Mouse (Mus musculus) thymus, postnatal 10 days (tissue): ENCODE results near the gene Tor2a.

Experiments
- DNase-seq, 2 experiments: peaks; one replicate each; pipeline ENCODE4 v3.0.0; 2021; ENCODE audit warnings: low spot score in 2 of 2

The Tor2a gene

DNA sequence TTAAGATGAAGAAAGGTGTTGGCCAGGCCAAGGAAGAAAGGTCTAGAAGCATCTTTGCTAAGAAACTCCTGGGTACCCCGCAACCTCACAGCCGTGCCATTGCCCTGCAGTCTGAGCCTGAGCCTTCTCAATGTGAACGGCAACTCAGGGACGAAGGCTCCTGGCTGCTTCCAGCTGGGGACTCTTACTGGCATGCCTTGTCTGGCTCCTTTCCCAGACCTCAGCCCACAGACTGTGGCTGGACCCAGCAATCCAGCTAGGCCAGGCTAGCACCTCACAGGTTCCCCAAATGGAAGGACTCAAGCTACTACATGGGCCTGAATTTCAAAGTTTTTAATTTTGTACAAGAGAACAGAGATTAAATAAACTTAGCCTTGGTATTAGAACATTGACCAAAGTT, 4.8 kb downstream of the Tor2a start:
- DNase-seq = no peak

DNA sequence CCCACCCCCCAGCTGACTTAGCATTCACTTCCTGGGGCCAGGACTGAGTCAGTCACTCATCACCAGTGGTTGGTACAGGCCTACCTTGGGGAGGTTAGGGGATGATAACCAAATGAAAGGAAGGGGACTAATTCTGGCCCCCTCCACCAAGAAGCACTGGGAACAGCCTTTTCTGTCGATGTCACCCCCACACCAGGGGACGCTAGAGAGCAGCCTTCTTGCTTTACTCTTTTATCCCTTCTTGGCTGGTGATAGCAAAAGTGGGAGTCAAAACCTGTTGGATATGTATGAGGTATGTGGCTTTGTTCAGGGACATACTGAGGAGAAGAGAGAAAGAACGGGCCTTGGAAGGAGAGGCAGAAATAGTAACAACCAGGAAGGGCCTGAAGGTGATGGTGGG, 6.3 kb downstream of the Tor2a start:
- DNase-seq = no peak

DNA sequence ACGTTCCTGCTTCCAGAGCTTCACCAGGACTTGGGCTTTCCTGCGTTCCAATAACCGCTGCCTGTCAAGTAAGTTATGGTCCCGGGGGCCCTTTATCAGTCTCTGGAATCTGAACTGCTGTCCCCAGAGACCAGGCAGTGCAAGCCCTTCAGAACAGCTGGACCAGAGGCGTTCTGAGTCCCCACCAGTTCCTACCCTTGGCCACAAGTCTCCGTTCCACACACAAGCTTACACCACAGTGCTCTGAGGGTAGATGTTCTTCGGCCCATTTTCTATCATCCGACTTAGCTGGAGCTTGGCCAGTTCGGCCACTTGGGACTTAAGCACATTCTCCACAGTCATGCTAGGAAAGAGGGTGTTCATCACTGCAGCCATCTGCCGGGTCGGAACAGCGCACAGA, 10.2 kb downstream of the Tor2a start:
- DNase-seq = no peak

GRCm38 (mm10) chr2:32768661-32769285, 11.7 kb downstream of the Tor2a start:
- DNase-seq = no peak

DNA sequence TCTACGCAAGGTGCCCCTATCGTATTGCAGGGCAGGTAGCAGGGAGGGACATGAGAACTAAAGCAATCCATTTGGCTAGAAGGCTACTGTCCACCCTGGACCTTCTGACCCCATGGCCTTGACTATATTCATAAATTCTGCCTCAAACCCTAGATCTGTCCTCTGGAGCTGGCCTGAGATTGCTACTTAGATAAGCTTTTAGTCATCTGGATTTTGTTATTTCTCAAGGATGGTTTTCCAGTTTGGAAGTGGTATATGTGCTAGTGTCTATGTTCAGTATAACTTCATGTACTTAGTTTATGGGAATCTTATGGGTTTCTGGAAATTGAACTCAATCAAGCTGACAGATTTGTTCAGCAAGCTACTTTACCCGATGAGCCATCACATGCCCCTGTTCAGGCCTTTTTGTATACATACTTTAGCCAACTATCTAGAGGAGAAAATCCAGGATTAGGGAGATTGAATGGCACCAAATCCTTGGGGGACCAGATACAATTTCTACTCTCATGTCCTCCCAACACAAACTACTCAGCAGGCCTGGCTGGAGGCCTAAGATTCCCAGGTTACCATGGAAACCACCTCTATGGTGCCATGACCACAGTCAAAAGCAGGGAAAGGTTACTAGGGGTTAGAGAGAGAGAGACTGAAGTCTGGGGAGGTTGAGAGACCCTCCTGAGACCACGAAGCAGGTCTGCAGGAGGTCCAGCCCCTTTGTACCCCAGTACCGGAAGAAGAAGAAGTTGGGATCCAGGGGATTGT, 12.5 kb downstream of the Tor2a start:
- no peak for DNase-seq

DNA sequence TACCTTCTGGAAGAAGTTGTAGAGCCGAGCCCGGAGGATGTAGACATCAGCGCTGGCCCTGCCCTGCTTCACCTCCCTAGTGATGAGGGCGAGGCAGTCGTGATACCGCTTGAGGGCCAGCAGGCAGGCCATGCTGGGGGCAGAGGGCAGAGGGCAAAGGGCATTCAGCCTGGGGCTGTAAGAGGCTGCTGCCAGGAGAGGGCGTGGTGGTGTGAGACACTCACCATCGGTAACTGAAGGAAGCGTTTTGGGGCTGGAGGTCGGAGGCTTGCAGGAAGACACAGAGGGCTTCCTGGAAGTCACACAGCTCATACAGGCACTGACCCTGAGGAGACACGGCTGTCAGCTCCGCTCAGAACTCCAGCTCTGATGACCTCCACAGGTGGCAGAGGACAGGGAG, 14.9 kb downstream of the Tor2a start:
- no peak for DNase-seq

DNA sequence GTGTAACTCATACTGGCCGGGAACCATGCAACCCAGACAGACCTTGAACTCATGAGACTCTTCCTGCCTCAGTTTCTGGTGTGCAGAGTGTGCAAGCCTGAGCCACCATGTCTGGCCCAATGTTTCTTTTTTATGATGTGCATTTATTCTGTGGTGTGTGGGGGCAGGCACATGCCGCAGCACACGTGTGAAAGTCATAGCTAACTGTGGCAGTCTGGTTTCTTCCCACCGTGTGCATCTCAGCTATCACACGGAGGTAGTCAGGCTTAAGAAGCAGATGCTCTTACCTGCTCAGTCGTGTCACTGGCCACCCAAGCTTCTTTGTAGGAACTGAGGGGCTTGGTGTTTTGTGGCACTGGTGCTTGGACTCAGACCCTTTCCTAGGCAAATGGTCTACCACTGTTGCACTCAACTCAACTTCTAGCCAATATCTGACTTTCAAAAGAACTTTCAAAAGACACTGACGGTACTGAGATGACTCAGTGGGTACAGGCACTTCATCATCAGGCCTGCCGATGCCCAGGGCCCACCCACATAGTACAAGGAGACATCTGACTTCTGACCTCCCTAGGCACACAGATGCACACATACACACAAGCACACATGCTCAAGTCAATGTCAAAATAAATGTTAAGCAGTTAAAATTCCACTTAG, 15.7 kb downstream of the Tor2a start:
- DNase-seq = no peak

- peak; percentile 94 to 96 for DNase-seq
Measured at GRCm38 (mm10) chr2:32775359-32776074, 18.5 kb downstream of the Tor2a start, which contains the start of the genes Ttc16 and Ptrh1. Gene Ttc16 (minus strand): TSS chr2:32775633. Gene Ptrh1 (plus strand): TSS chr2:32775786.

GRCm38 (mm10) chr2:32776192-32776591, 19.2 kb downstream of the Tor2a start:
- DNase-seq = no peak

GRCm38 (mm10) chr2:32778081-32778480, 21.0 kb downstream of the Tor2a start:
- peak; percentile 84 to 92 for DNase-seq

DNA sequence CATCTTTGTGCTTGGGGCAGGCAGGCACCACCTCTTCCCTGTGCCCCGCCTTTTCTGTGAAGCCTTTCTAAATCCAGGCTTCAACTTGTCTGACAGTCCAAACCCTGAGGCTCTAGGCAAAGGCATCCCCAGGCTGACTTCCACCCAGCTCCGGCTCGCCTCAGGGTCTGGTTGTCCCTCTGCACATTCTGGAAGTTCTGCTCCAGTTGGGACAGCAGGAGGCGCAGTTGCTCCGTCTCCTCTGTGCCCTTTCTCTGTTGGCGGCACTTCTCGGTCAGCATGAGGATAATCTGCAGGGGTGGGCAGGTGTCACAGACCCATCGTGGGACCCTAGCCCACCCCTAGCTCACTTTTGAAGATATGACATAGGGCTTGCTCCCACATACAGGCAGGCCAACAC, 22.1 kb downstream of the Tor2a start:
- DNase-seq = peak; percentile 51 to 64

DNA sequence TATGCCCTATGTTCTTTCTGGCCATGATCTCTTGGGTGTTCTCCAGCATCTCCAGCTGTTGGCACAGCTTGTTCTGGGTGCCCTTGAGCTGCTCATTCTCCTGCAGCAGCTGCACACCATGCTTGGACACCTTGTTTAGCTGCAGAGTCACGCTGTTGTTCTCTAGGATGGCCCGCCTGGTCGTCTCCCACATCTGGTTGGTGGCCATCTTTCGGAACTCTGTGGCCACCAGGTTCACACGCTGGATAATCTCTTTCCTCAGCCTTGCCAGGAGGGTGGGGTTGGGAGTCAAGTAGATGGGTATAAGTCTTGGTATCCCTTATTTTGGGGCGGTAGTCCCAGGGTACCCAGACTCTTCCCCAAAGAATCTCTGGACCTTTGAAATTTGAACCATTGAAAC, 22.7 kb downstream of the Tor2a start:
- no peak for DNase-seq

DNA sequence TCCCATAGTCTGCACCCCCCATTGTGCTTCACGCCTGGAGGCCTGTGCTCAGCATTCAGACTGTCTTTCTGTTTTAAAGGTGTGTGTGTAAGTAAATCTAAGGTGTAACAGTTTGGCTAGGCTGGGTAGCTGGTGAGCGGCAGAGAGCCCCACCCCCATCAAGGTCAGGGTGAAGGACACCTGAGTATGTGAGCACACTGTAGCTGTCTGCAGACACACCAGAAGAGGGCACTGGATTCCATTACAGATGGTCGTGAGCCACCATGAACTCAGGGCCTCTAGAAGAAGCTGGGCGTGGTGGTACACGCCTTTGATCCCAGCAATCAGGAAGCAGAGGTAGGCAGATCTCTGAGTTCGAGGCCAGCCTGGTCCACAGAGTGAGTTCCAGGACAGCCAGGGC, 24.7 kb downstream of the Tor2a start:
- no peak for DNase-seq

- DNase-seq = no peak
Measured at GRCm38 (mm10) chr2:32784048-32784681, 27.1 kb downstream of the Tor2a start, which contains the start of gene Cfap157. Gene Cfap157 (minus strand): TSS chr2:32784428.

- DNase-seq = no peak
Measured at GRCm38 (mm10) chr2:32787176-32787575, 30.1 kb downstream of the Tor2a start.

DNA sequence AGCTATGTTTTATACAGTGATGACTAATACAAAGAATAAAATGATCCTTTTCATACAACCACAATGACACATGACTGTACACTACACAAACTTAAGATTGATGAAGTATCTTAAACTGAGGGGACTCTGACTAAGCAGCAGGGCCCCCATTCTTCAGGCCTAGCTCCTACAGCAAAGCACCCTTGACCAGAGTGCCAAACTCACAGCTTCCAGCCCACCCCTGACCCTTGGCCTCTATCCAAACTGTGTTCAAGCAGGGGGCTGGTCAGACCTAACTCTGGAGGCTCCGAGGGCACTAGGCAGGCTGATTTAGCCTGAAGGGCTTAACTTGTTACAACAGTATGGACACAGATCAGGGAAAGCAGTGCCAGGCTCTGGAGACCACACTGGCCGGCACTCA, 31.5 kb downstream of the Tor2a start:
- no peak for DNase-seq

DNA sequence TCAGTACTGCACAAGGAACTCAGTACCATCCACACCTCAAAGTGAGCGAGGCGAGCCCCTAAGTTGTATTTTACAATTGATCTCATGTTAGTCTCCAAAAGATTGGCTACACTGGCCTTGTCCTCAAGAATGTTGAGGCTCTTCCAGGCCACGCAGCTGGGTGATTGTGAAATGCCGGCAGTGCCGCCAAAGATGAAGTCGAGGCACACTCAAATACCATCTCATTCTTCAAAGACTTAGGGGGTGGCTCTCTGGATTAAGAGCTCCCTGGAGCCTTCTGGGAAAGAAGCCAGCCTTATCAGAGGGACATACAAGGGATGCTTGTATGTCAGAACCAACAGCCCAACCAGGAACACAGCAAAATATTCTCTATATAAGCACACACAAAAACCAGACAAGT, 34.3 kb downstream of the Tor2a start:
- DNase-seq = no peak

- DNase-seq = no peak
Measured at GRCm38 (mm10) chr2:32795748-32796418, 38.8 kb downstream of the Tor2a start.

- DNase-seq = no peak
Measured at GRCm38 (mm10) chr2:32798251-32798962, 41.4 kb downstream of the Tor2a start.

DNA sequence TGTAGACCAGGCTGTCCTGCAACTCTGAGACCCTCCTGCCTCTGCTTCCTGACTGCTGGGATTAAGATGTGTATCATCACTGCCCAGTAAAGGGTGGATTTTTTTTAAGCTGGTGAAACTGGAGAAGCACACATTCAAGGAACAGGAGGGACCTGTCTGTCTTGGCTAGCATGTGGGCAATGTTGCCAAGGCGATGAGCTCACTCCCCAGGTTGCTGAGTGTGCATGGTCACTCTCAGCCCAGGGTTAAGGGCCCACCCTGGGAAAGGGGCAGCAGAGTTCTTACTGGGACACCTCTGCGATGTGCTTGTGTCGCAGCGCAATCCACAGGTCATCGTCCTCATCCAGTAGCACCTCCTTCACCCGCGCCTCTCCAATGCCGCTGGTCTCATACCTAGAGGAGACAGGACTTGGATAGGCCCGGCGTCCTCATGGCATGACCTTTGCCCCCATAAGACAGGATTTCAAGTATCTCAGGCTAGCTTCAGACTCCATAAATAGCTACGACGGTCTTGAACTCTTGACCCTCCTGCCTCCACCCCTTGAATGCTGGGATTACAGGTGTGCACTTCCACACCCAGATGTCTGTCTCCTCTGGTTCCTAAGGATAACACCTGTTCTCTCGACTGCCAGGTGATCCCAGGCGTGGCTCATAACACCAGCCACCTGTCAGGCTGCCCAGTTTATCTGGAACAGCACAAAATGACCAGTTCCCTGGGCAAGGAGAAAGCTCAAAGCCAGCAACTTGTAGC, 52.0 kb downstream of the Tor2a start:
- no peak for DNase-seq
